Mouse (Mus musculus): ENCODE measurements around the gene Rpl36a. TPM values are rescaled to one million over a fixed set of nuclear protein-coding genes. Genes with fewer than 3 reads are reported as not detected.
A peak's percentile ranks its signal among the peaks of the same experiment; 100 is the strongest.

Gene Rpl36a
- polyA plus RNA-seq, 1 experiment from 2014 or later, result 287 TPM

DNA sequence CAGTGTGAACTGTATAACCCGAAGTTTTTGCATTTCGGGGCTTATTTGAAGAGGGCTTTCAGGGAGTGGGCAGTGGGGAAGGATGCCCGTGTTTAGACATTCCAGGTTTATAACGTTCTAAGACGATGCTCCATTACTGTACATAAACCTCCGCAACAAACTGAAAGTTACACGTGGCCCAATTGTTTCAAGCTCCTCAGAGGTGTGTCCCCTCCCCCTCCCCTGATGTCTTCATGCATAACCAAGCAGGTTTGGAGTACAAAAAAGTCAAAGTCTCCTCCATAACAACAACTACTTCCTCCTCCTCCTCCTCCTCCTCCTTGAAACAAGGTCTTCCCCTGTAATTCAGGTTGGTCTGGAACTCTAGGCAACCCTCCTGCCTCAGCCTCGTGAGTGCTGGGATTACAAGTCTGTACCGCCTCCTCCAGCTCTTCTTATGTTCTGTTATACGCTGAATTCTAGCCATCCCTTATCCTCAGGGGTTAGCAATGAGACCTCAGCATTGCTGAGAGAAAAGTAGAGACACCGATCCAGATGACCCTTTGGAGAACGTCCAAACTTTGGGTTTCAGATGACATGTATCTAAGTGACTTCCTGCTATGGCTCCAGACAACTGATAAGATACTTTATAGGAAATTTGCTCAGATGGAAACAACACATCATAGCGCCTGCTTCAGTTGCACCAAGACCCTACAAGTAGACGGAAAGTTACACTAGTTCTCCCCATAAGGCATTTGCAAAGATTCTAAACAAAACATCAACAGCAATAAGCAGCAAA is 4.7 kb upstream of the Rpl36a start:
- no peaks in the 10 kb centered on the region for H3K27me3 ChIP-seq (ENCODE audit: insufficient read depth, poor library complexity, severe bottlenecking)
- H3K4me3 ChIP-seq, result no peak overlapping the region
- H3K27ac ChIP-seq, result no peak overlapping the region
- H3K36me3 ChIP-seq, result no peaks in the 10 kb centered on the region
- H3K4me1 ChIP-seq, result no peaks in the 10 kb centered on the region
- DNase-seq (ENCODE audit: low spot score), result no peak
- 79% methylated on average over 14 of the region's 14 CpGs for WGBS
- no peaks in the 10 kb centered on the region for H3K9me3 ChIP-seq

DNA sequence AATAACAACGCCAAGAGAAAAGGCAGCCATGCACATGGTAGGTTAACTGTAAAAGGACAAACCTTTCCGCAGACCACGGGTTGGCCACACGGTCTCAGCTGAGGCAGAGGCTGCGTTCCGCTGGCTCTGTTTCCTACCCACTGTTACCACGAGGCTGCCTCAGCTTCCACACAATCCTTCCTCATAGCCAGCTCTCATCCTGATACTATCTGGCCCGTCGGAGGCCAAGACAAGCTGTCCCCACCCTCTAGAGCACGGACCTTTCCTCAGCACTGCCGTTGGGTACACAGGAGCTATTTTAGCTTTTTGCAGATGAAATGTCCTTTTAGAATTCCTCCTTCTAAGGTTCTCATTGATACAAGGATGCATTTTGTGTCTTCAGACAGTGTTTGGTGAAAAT is 3.2 kb upstream of the Rpl36a start:
- Histone ChIP-seq H3K27ac (no peak overlapping the region), H3K27me3 (ENCODE audit: insufficient read depth, poor library complexity, severe bottlenecking) (no peaks in the 10 kb centered on the region), H3K9me3 (no peaks in the 10 kb centered on the region), H3K4me1 (no peaks in the 10 kb centered on the region), H3K36me3 (no peaks in the 10 kb centered on the region), H3K4me3 (no peak overlapping the region)
- 67% methylated on average over 11 of the region's 11 CpGs for WGBS
- no peak for DNase-seq (ENCODE audit: low spot score)

DNA sequence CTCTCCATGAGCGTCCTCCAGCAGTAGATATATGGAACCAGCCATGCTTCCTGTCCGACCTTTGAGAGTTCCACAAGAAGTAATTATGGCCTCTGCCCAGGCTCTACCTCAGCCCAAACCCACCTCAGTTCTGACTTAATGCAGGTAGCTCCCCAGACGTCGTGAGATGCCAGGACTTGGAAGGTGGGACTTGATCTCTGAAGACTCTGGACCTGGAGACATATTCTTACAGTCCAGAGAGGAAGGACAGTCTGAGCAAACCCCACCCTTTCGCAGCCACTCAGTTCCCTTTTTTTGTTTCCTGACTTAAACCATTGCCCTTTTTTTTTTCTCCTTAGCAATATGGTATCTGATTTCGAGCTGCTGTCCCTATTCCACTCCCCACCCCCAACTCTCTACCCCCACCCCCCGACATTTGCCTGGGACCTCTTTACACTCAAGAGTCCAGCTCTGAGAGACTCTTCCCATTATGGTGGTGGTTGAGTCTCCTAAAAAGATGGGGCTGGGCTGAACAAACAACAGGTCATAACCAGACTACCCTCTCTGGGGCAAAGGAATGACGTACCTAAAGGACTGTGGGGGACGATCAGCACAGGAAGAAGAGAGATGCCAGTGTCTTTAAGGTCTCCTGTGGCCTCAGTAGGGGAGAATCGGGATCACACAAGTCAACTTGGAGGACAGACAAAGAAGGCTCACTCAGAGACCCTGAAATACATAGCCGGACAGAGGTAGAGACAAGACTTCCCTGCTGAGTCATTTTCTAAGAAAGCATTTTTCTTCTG is 2.4 kb upstream of the Rpl36a start, which contains the start of gene Btk:
TSS of gene Btk (minus strand) at position 683 of the 782 bp plus-strand sequence.
- H3K4me3 ChIP-seq, result no peak within 1 kb of the TSS
- no peaks in the 10 kb centered on the region for H3K4me1 ChIP-seq
- H3K27me3 ChIP-seq (ENCODE audit: insufficient read depth, poor library complexity, severe bottlenecking), result no peaks in the 10 kb centered on the region
- H3K36me3 ChIP-seq, result no peaks in the 10 kb centered on the region; the same call in 1 of the 2 replicates
- DNase-seq (ENCODE audit: low spot score), result no peak
- H3K27ac ChIP-seq, result no peak within 1 kb of the TSS
- 77% methylated on average over 11 of the region's 11 CpGs for WGBS
- no peaks in the 10 kb centered on the region for H3K9me3 ChIP-seq

DNA sequence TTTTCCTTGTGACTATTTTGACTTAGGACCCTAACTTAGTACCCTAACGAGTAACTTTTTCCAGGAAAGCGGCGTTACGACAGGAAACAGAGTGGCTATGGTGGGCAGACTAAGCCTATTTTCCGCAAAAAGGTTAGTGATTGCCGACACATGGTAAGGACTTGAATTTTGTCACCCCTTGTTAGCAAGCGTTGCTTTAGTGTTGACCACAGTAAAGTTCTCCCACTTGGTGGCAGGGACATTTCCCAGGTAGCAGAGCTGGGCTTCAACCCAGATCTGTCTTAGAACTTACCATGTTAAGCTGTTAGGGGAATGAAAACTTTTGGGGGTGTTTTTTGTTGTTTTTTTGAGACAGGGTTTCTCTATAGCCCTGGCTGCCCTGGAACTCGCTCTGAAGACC is 993 bp downstream of the Rpl36a start:
- no peaks in the 10 kb centered on the region for H3K9me3 ChIP-seq
- no peaks in the 10 kb centered on the region for H3K4me1 ChIP-seq
- DNase-seq (ENCODE audit: low spot score), result no peak
- no peaks in the 10 kb centered on the region for H3K27me3 ChIP-seq (ENCODE audit: insufficient read depth, poor library complexity, severe bottlenecking)
- H3K36me3 ChIP-seq, result peaks cover 7% of the 10 kb centered on the region
- 39% methylated on average over 8 of the region's 8 CpGs for WGBS
- peak overlapping the region; percentile 66 for H3K4me3 ChIP-seq
- peak overlapping the region; percentile 87 for H3K27ac ChIP-seq

DNA sequence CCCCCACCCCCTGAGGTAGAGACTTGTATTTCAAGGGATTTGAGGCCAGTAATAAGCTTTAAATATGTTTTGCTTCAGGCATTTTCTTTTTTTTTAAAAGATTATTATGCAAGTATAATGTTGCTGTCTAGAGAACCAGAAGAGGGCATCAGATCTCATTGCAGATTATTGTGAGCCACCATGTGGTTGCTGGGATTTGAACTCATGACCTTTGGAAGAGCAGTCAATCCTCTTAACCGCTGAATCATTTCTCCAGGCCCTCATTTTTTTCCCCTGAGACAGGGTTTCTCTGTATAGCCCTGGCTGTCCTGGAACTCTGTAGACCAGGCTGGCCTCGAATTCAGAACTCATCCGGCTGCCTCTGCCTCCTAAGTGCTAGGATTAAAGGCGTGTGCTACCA is 2.8 kb downstream of the Rpl36a start:
- no peak for DNase-seq (ENCODE audit: low spot score)
- H3K4me1 ChIP-seq, result no peaks in the 10 kb centered on the region
- WGBS, result 81% methylated on average over 4 of the region's 4 CpGs
- H3K9me3 ChIP-seq, result no peaks in the 10 kb centered on the region
- no peak overlapping the region for H3K4me3 ChIP-seq
- H3K27ac ChIP-seq, result no peak overlapping the region
- no peaks in the 10 kb centered on the region for H3K27me3 ChIP-seq (ENCODE audit: insufficient read depth, poor library complexity, severe bottlenecking)
- peaks cover 7% of the 10 kb centered on the region for H3K36me3 ChIP-seq

DNA sequence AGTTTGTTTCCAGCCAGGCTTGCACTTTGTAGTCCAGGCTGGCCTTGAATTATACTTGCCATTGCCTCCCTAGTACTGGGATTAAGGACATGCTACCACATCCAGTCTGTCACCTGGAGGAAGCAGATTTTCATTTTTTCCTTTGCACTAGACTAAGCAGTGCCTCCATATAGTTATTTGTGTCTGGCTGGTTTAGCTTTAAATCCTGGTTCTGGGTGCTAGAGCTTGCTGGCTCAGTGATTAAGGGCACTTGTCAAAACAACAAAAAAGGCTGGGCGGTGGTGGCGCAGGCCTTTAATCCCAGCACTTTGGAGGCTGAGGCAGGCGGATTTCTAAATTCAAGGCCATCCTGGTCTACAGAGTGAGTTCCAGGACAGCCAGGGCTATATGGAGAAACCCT is 3.5 kb downstream of the Rpl36a start:
- no peak overlapping the region for H3K27ac ChIP-seq
- no peaks in the 10 kb centered on the region for H3K27me3 ChIP-seq (ENCODE audit: insufficient read depth, poor library complexity, severe bottlenecking)
- no peak for DNase-seq (ENCODE audit: low spot score)
- 89% methylated on average over 3 of the region's 3 CpGs for WGBS
- no peaks in the 10 kb centered on the region for H3K9me3 ChIP-seq
- peaks cover 7% of the 10 kb centered on the region for H3K36me3 ChIP-seq
- no peaks in the 10 kb centered on the region for H3K4me1 ChIP-seq
- H3K4me3 ChIP-seq, result no peak overlapping the region

DNA sequence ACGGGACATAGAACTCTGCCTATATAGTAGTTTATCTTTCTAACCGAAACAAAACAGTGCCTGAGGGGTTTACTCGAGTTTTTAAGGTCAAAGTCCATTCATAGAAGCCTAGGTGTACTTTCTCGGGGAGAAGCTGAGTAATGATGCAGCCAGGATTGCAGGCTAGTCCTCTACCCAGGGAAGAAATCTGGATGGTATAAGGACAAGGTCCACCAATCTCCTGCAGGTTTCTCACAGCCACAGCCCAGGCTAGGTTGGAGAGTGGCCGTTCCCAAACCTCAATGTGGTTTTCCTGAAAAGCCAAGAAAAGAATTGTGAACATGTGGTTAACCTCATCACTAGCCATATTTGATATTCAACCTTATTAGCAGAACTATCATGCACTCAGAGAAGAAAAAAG is 4.4 kb downstream of the Rpl36a start:
- no peak overlapping the region for H3K27ac ChIP-seq
- H3K4me3 ChIP-seq, result no peak overlapping the region
- H3K27me3 ChIP-seq (ENCODE audit: insufficient read depth, poor library complexity, severe bottlenecking), result no peaks in the 10 kb centered on the region
- no peaks in the 10 kb centered on the region for H3K9me3 ChIP-seq
- peaks cover 7% of the 10 kb centered on the region for H3K36me3 ChIP-seq
- WGBS, result 62% methylated on average over 5 of the region's 5 CpGs
- no peak for DNase-seq (ENCODE audit: low spot score)
- no peaks in the 10 kb centered on the region for H3K4me1 ChIP-seq

DNA sequence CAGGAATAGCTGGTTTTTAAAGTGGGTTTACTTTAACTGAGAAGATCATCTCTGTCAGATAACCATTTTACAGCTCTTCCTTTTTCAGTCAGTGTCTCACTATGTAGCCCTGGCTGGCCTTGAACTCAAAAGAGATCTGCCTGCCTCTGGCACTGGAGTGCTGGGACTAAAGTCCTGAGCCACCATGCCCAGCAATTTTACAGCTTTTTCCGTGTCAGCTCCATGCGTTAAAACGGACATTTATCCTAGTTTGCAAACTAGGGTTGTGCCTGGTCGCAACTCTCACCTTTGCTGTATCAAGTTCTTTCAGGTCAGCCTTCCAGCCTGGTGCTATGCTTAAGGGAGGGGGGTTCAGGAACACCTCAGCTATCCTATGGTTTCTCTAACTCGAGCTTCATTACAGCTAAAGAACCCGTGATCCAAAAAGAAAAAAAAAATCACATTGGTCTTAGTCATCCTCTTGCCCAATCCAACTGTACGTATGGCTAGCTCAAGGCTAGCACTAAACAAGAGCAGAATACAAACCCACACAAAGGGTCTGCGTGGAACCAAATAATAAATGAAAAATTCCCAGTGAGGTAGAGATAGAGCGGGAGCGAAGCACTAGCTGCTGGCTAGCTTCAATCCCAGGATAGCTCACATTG is 14.6 kb downstream of the Rpl36a start:
- H3K27ac ChIP-seq, result peak overlapping the region; percentile 91
- peaks cover 7% of the 10 kb centered on the region for H3K36me3 ChIP-seq
- peaks cover 2% of the 10 kb centered on the region; the same call in 1 of the 2 replicates for H3K4me1 ChIP-seq
- H3K9me3 ChIP-seq, result no peaks in the 10 kb centered on the region
- H3K27me3 ChIP-seq (ENCODE audit: insufficient read depth, poor library complexity, severe bottlenecking), result no peaks in the 10 kb centered on the region
- peak overlapping the region; percentile 64 for H3K4me3 ChIP-seq
- no peak for DNase-seq (ENCODE audit: low spot score)
- 35% methylated on average over 10 of the region's 10 CpGs for WGBS

DNA sequence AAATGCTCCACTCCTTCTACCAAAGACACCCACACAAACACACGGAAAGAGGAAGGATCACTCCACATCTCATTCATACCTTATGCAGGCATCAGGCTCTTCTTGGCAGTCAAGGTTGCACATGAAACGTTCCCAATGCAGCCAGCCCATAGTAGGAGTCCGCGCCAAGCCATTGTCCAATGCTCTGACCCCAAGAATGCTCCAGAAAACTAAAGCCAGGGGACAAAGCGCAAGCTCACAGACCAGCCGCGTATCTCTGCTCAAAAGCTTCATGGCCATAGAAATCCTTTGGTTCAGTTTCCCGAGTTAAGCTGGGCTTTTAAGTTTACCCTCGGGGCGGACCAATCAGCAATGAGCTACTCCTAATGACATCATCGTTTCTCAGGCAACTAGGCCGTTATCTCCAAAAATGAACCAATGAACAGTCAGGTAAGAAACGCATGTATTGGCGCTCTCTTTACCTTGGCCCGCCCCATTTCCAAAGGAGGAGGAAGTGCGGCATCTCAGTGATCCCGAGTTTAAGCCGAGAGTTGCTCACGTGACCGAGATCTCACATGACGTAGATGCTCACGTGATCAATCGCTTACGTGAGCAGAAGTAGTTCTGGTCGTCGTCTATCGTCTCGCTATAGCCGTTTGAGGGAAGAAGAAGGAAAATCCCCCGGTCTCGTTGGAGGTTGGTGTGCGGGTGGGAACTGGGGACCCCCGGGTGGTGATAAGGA is 15.4 kb downstream of the Rpl36a start, which contains the start of the genes Gla and Hnrnph2:
TSS of gene Gla (minus strand) at position 467 of the 721 bp plus-strand sequence.
TSS of gene Hnrnph2 (plus strand) at position 521 of the 721 bp plus-strand sequence.
- H3K27ac ChIP-seq, result peak within 1 kb of the TSS; percentile 91
- peaks cover 2% of the 10 kb centered on the region; the same call in 1 of the 2 replicates for H3K4me1 ChIP-seq

DNA sequence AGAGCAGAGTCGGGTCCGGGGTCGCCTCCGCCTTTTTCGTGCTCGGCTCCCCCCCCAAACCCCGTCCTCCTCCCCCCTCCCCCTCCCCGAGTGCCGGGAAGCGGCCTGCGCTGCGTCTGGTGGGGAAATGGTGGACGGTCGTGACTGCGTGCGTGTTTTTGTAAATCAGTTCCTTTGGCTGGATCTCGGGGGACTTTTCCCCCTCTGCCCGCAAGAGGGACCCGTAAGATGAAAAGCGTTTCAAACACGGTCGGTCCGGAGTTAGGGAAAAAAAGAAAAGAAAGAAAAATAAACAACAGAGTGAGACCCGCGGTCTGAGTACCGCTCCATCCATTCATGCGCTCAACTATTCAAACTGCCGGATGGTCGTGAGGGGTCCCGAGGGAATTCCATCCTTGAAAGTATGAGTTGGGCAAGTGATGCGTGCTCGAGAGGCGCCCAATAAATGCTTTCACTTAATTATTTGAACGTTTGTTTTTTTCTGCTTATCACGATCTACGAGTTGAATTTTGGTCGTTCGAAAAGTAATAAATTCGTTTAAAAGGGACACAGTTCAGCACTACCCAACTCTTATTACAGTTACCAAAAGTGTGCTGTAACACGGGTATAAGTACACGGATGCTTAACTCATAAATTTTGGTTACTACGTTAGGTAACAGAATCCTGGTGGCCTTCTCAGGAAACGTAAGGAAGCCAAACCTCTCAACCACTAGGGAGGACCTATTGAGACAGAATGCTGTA is 16.1 kb downstream of the Rpl36a start:
- Histone ChIP-seq H3K4me1 (peaks cover 2% of the 10 kb centered on the region; the same call in 1 of the 2 replicates), H3K36me3 (peaks cover 9% of the 10 kb centered on the region), H3K4me3 (peak overlapping the region; percentile 64), H3K9me3 (no peaks in the 10 kb centered on the region), H3K27ac (peak overlapping the region; percentile 91), H3K27me3 (ENCODE audit: insufficient read depth, poor library complexity, severe bottlenecking) (no peaks in the 10 kb centered on the region)
- no peak for DNase-seq (ENCODE audit: low spot score)
- WGBS, result 13% methylated on average over 40 of the region's 43 CpGs

More for the DNA sequence above, 15.4 kb downstream of the Rpl36a start, which contains the start of the genes Gla and Hnrnph2:
- H3K27me3 ChIP-seq (ENCODE audit: insufficient read depth, poor library complexity, severe bottlenecking), result no peaks in the 10 kb centered on the region
- 13% methylated on average over 33 of the region's 33 CpGs for WGBS
- peak; percentile 97 for DNase-seq (ENCODE audit: low spot score)
- peaks cover 9% of the 10 kb centered on the region for H3K36me3 ChIP-seq
- H3K9me3 ChIP-seq, result no peaks in the 10 kb centered on the region
- peak within 1 kb of the TSS; percentile 64 for H3K4me3 ChIP-seq

DNA sequence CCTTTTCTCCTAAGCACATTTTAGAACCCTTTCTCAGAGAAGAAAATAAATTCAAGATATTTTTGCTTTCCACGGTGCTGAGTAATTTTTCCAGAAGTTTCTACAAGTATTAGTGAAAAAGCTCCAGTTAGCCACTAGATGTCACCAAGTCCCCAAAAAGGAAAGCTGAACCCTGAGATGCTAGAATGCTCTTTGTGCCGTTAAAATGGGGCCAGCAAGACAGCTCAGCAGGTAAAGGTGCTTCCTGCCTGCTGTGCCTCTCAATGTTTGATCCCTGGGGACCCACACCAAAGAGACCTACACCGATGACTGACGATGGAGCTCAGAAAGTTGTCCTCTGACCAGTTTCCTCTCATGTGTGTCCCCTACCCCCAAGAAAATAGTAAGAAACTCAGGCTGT is 24.0 kb downstream of the Rpl36a start:
- no peak overlapping the region for H3K4me3 ChIP-seq
- WGBS, result 41% methylated on average over 4 of the region's 4 CpGs
- H3K27ac ChIP-seq, result no peak overlapping the region
- no peak for DNase-seq (ENCODE audit: low spot score)
- no peaks in the 10 kb centered on the region for H3K4me1 ChIP-seq
- no peaks in the 10 kb centered on the region for H3K9me3 ChIP-seq
- H3K36me3 ChIP-seq, result peaks cover 7% of the 10 kb centered on the region; the same call in 1 of the 2 replicates
- H3K27me3 ChIP-seq (ENCODE audit: insufficient read depth, poor library complexity, severe bottlenecking), result no peaks in the 10 kb centered on the region

DNA sequence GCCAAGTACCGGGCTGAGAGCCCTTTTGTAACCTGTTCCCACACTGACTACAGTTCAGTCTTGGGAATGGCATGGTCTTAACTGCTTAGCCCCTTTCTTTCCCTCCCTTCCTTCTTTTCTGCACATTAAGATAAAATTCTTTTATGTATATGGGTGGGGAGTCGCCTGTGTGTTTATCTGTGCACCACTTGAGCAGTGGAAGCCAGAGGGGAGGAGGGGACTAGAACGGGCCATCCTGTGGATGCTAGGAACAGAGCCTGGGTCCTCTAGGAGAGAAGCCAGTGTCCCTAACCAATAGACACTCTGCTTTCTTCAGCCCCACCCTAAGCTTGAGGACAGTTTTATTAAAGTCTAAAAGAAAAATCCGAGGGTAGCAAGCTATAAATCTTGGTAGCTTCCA is 25.5 kb downstream of the Rpl36a start:
- Histone ChIP-seq H3K4me3 (no peak overlapping the region), H3K9me3 (no peaks in the 10 kb centered on the region), H3K27me3 (ENCODE audit: insufficient read depth, poor library complexity, severe bottlenecking) (no peaks in the 10 kb centered on the region), H3K27ac (no peak overlapping the region), H3K36me3 (peaks cover 6% of the 10 kb centered on the region; the same call in 1 of the 2 replicates), H3K4me1 (no peaks in the 10 kb centered on the region)
- DNase-seq (ENCODE audit: low spot score), result no peak
- 80% methylated on average over 4 of the region's 4 CpGs for WGBS
